Mouse (Mus musculus) adipocyte (in vitro differentiated cells): Measurements from ENCODE around the gene 2410015M20Rik.

ENCODE experiments used
- DNase-seq: peaks from one replicate; pipeline ENCODE4 v3.0.0-alpha.2; 2016; ENCODE audit warnings: low spot score

2410015M20Rik gene

DNA sequence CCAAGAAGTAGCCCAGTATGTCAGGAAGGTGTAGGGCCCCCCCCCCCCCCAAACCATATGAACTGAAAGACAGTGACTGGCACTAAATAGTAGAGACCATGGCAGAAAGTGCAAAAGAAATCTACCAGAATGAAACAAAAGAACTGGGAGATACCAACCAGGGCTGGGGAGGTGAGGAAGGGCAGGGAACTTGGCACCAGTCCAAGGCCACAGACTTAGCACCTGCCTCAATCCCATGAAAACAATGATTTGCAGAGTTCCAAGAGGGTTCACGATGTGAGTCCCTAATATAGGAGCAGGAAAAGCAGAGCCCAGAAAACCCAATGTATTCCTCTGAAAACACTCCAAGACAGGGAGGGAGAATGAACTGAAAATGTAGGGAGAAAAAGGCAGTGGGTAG lies 37.4 kb downstream of the 2410015M20Rik start:
- no peak for DNase-seq

DNA sequence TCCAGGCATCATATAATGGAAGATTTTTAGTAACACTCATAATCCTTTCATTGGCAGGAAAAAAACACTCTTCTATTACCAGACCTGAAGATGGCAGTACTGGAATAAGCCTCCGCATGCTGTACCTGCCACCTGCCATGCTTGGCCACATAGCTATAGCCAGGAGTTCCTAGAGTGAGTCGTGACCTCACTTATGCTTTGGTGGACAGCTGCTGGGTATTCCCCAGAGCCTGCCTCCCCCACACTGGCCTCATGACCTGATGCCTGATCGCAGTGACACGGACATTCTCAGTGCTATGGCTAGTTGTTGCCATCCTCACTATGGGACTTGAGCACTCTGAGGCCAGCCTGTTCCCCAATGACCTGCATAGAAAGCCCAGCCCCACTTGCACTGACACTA lies 39.3 kb downstream of the 2410015M20Rik start:
- DNase-seq, result no peak

DNA sequence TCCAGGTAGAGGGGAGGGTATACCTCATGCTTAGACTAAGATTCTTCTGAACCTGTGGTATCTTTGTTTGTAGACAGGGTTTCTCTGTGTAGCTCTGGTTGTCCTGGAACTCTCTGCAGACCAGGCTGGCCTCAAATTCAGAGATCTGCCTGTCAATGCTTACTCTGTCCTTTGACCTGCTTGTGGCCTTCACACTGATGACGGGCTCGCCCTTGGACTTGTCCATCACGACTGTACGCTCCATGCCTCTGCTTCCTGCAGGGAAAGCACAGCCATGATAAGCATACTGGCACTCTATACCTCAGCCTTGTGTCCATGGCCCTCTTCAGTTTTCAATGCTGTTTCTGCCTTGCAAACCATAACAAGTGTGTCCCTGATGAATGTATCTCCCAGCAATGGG lies 42.2 kb downstream of the 2410015M20Rik start:
- no peak for DNase-seq

DNA sequence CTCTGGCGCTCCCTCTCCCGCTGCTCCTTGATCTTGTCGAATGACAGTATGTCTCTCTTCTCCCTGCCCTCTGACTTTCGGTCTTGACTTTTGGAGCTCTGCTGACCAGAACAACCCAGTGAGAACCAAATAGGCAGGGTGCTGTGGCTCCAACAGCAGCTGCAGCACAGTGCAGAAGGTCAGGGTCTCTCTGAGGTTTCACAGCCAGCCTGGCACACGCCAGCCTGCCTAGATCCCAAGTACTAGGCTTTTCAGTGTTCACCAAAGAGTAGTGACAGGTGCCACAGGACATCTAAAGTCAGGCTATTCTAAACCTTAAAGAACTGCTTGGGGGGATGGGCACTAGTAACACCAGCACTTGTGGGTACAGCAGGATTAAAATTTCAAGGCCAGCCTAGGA lies 42.7 kb downstream of the 2410015M20Rik start:
- no peak for DNase-seq

DNA sequence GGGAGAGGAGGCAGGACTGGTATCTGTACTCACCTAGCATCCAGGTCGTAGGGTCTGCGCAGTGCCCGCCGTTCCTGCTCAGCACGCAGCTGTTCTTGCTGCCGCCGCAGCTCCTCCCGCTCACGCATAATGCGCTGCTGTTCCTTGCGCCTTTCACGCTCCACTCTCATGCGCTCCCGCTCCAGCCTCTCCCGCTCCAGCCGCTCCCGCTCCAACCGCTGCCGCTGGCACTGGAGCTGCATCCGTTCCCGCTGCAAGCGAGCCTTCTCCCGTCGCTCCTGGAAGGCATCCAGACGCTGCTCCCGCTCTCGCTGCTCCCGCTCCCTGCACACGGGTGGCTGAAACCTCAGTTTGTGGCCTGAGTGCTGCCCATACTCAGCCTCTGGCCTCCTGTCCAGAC lies 43.3 kb downstream of the 2410015M20Rik start:
- DNase-seq, result no peak

DNA sequence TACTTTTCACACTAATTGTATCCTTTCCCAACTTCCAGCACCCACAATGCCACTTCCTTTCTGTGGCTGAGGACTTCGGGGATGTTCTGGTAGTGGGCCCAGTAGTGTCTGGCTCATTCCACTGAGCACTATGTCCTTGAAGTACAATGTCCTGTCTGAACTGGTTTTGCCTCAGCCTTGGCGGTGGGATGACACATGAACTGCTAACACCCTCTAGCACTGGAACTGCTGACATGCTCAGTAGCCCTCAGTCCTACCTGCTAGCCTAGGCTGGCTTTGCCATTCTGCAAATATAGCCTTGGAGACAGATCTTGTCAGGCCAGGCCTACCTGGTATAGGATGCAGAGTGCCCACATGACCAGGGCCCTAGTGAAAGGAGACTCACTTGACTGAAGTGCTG lies 47.7 kb downstream of the 2410015M20Rik start:
- no peak for DNase-seq

DNA sequence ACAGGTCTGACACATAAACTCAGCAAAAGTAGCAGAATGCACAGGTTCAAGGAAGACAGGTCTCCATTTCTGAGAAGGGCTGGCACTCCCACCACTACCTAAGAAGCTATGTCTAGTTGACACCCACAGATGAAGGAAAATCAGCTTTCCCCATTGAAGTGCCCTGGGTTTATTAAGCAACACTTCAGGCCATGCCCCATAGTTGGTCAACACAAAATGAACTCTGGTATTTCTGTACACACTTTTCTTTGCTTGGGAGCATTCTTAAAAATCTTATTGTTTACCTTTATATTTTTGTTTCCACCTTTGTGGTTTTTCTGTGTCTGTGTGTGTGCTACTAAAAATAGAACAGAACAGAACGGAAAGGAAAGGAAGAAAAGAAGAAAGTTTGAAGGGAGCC lies 49.4 kb downstream of the 2410015M20Rik start:
- peak; percentile 48 for DNase-seq

DNA sequence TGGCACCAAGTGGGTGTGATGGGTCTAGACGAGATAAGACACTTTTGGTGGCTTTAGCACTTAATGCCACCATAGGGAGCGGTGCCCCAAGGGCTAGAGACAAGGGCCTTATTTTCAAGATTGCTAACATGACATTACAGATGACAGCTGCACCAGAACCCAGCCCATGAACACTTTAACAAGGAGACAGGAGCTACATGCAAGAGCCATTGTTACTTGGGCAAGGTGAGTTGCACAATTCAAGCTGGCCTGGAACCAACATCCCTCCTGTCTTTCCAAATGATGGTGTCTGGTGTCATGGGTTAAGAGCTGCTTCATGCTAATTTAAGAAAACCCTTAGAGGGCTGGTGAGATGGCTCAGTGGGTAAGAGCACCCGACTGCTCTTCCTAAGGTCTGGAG lies 50.2 kb downstream of the 2410015M20Rik start:
- peak; percentile 64 for DNase-seq

DNA sequence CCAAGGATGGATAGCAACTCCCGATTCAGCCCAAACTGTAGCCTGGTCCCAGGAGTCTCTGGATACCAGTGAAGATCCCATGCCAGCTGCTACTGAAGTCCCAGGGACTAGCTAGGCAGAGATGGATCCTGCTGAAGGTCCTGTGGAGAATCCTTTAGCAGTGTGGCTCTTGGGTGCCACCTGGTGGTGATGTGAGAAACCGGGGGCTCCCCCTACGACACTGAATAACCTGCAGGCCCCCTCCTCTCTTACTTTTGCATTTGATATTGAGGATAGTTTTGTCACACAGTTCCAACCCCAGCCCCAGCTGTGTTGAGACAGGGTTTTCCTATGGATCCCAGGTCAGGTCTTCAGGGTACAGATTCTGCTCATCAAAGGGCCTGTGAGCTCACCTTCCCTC lies 51.1 kb downstream of the 2410015M20Rik start:
- peak; percentile 72 for DNase-seq
